Mouse (Mus musculus): ENCODE measurements at regions not wholly inside any gene's neighbourhood (a gene's known extent, or its start where the extent isn't known, plus 50 kb on each side); places are given as distances from the start of the nearest gene placed in this dataset.
A peak's percentile ranks its signal among the peaks of the same experiment; 100 is the strongest.

DNA sequence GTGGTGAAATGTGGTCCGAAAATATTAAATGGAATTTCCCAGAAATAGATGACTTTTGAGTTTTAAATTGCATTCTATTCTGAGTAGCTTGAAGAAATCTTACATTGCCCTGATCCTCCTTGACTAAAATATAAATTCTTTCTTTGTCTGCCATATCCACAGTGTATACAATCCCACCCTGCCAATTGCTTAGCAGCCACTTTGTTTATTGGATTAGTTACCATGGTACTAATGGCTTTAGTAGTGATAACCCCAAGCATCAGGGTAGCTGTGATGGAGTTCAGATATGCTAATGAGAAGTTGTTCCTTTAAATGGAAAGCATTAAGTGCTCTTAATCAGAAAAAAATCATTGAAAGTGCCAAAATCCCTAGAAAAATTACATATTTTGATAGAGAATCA is 277.4 kb upstream of the Pitrm1 start:
- no peak overlapping the region for H3K27ac ChIP-seq
- ATAC-seq (ENCODE audit: insufficient number of reproducible peaks, insufficient read depth, low FRiP score, low TSS enrichment): no peak
- 85% methylated on average over 1 of the region's 1 CpGs for WGBS
- H3K9me3 ChIP-seq: no peaks in the 10 kb centered on the region
- H3K4me2 ChIP-seq (replicated peaks): no peak overlapping the region
- no peak overlapping the region for H3K9ac ChIP-seq
- H3K36me3 ChIP-seq: no peaks in the 10 kb centered on the region
- H3K4me1 ChIP-seq: no peaks in the 10 kb centered on the region
- H3K27me3 ChIP-seq: no peaks in the 10 kb centered on the region
- H3K4me3 ChIP-seq: no peak overlapping the region

DNA sequence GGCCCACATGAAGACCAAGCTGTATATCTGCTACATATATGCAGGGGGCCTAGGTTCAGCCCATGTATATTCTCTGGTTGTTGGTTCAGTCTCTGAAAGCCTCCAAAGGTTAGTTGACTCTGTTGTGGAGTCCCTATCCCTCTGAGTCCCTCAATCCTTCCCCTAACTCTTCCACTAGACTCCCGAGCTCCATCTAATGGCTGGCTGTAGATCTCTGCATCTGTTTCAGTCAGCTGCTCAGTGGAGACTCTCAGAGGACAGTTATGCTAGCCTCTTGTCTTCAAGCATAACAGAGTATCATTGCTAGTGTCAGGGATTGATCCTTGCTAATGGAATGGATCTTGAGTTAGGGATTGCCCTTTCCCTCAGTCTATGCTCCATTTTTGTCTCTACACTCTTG is 275.0 kb upstream of the Pitrm1 start:
- H3K4me2 ChIP-seq (replicated peaks): no peak overlapping the region
- no peaks in the 10 kb centered on the region for H3K36me3 ChIP-seq
- H3K4me1 ChIP-seq: no peaks in the 10 kb centered on the region
- no peak overlapping the region for H3K27ac ChIP-seq
- H3K9me3 ChIP-seq: no peaks in the 10 kb centered on the region
- H3K27me3 ChIP-seq: no peaks in the 10 kb centered on the region
- H3K4me3 ChIP-seq: no peak overlapping the region
- WGBS: 61% methylated on average over 1 of the region's 1 CpGs
- ATAC-seq (ENCODE audit: insufficient number of reproducible peaks, insufficient read depth, low FRiP score, low TSS enrichment): no peak
- no peak overlapping the region for H3K9ac ChIP-seq

DNA sequence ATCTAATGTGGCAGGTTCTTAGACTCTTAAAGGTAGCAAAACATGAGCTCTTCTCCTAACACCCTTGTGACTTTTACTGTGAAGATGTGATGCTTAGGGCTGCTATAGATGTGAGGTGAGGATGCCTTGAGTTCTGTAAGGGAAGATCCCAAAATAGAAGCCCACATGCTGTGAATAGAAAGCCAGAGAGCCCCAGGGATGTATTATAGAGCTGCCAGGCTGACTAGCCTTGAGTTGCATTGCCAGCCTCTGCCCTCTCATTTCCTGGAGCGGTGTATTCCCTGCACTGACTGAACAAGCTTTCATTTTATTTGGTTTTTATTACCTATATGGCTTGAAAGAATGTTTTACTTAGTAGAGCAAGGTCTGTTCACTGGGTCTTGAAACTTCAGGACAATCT is 267.9 kb upstream of the Pitrm1 start:
- Histone ChIP-seq H3K4me2 (replicated peaks) (no peak overlapping the region), H3K4me1 (no peaks in the 10 kb centered on the region), H3K36me3 (no peaks in the 10 kb centered on the region), H3K9me3 (no peaks in the 10 kb centered on the region), H3K27me3 (no peaks in the 10 kb centered on the region), H3K9ac (no peak overlapping the region), H3K4me3 (no peak overlapping the region), H3K27ac (no peak overlapping the region)
- no peak for ATAC-seq (ENCODE audit: insufficient number of reproducible peaks, insufficient read depth, low FRiP score, low TSS enrichment)
- 82% methylated on average over 1 of the region's 1 CpGs for WGBS

DNA sequence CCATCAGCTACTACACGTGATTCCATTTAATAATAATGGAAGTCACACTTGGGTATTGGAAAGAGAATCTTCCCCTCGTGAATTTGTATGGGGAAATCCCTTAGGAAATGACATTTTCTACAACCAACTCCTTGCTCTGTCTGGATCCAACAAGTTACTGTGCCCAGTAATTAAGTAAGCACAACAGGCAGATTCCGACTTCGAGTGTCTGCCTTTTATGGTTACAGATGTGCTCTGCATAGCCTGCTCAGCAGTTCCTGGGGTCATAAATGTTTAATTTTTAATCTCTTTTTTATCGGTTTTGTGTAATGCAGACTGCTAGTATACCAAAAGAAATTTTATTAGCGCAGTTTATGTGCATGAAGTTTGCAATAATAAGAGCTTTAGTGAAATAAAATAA is 259.8 kb upstream of the Pitrm1 start:
- WGBS: 73% methylated on average over 6 of the region's 6 CpGs
- Histone ChIP-seq H3K4me1 (no peaks in the 10 kb centered on the region), H3K27me3 (no peaks in the 10 kb centered on the region), H3K36me3 (no peaks in the 10 kb centered on the region), H3K9me3 (no peaks in the 10 kb centered on the region), H3K4me2 (replicated peaks) (no peak overlapping the region), H3K9ac (no peak overlapping the region), H3K4me3 (no peak overlapping the region), H3K27ac (no peak overlapping the region)
- no peak for ATAC-seq (ENCODE audit: insufficient number of reproducible peaks, insufficient read depth, low FRiP score, low TSS enrichment)

DNA sequence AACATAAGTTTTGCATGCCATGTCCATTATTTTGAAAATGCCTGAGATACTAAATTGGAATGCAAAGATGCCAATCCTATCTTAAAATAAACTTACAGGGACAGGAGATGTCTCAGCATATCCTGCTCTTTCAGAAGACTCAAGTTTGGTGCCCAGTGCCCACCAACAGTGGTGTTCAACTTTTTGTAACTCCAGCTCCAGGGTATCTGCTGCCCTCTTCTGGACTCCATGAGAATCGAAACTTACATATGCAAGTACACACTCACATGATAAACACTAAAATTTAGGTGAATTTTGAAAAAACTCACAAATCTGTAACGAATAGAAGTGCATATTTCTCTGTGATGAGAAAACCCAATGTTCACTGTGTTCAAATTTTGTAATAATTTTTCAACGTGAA is 255.9 kb upstream of the Pitrm1 start:
- no peak for ATAC-seq (ENCODE audit: insufficient number of reproducible peaks, insufficient read depth, low FRiP score, low TSS enrichment)

DNA sequence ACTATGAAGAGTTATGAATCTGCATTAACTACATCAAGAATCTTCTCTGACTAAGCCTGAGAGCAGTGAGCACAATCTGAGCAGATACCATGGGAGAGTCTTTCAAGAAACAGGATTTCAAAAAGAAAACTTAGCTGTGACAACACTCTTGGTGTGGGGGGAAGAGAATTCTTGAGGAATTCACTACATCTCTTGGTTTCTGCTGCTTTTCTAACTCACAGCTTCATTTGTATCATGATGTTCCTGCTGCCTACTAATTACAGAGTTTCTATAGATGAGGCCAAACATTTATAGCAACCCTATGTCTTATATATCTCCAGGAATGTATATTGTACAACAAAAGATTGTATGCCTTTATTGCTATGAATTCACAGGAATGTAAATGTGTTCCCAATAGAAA is 242.2 kb upstream of the Pitrm1 start:
- H3K27ac ChIP-seq: no peak overlapping the region
- no peak for ATAC-seq (ENCODE audit: insufficient number of reproducible peaks, insufficient read depth, low FRiP score, low TSS enrichment)
- no peaks in the 10 kb centered on the region for H3K9me3 ChIP-seq

More for the DNA sequence above, 255.9 kb upstream of the Pitrm1 start:
- Histone ChIP-seq H3K9ac (no peak overlapping the region), H3K9me3 (no peaks in the 10 kb centered on the region), H3K27ac (no peak overlapping the region), H3K4me1 (no peaks in the 10 kb centered on the region), H3K27me3 (no peaks in the 10 kb centered on the region), H3K4me3 (no peak overlapping the region), H3K4me2 (replicated peaks) (no peak overlapping the region), H3K36me3 (no peaks in the 10 kb centered on the region)
- WGBS: 47% methylated on average over 3 of the region's 3 CpGs

DNA sequence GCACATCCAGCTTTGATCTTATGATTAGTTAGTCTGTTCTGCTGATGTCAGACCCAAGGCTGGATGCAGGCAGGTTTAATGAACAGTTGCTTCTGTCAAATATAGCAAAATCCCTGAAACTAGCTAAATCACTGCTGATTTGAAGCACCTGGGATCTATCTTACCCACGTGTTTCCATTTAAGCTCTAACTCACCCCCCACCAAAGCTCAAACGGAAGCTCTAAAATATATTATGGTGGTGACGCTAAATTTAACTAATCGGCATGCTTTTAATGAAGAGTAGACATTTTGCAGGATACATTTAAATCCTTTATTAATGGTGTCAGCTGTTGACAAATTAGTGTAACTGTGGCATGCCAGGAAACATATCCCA is 241.3 kb upstream of the Pitrm1 start:
- no peak overlapping the region for H3K9ac ChIP-seq
- H3K4me1 ChIP-seq: peaks cover 8% of the 10 kb centered on the region; the same call in 1 of the 2 replicates
- no peak overlapping the region for H3K4me3 ChIP-seq
- H3K27ac ChIP-seq: no peak overlapping the region
- no peaks in the 10 kb centered on the region for H3K9me3 ChIP-seq
- H3K36me3 ChIP-seq: no peaks in the 10 kb centered on the region
- 23% methylated on average over 4 of the region's 4 CpGs for WGBS
- no peak for ATAC-seq (ENCODE audit: insufficient number of reproducible peaks, insufficient read depth, low FRiP score, low TSS enrichment)
- no peak overlapping the region for H3K4me2 ChIP-seq (replicated peaks)
- H3K27me3 ChIP-seq: no peaks in the 10 kb centered on the region

More for the DNA sequence above, 242.2 kb upstream of the Pitrm1 start:
- peaks cover 8% of the 10 kb centered on the region; the same call in 1 of the 2 replicates for H3K4me1 ChIP-seq
- H3K36me3 ChIP-seq: no peaks in the 10 kb centered on the region
- no peak overlapping the region for H3K4me2 ChIP-seq (replicated peaks)
- H3K9ac ChIP-seq: no peak overlapping the region
- H3K4me3 ChIP-seq: no peak overlapping the region
- no peaks in the 10 kb centered on the region for H3K27me3 ChIP-seq

DNA sequence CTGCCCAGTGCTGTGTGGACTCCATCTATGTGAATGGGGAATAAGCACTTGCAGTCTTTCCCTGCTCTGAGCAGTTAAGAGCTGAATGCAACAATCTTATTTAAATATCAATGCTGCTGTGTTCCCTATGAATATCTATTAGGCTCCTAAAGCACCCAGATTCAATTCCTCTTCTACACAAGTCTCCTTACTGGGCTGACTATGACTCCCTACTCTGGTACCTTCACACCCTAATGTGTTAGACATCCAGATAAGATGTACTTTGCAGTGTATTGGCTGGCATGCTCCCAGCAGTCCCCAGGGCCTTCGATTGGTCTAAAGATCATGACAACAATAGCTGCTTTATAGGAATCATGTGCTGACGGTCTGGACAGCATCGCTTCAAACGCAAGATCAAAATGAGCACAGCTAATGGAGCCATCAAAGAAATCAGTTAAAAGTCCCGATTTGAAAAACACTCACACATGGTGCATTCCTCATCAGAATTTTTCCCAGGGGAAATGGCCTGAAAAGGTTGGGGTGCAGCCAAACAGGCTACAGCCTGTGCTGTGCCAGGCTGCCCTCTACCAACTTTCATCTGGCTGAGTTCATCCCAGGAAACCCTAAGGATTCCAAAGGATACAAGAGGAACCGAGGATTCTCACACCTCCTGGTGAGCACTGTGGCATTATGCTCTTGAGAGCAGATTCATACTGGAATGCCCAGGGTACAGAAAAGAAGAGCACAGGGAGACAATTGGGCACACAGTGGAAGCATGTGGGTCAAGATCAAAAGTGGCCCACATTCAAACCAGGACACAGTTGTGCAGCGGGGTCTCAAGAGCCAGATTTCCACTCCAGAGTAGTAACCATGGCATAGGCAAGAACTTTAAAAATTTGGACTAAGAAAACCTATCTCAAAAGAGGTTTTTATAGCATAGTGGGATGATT is 240.7 kb upstream of the Pitrm1 start:
- no peak for ATAC-seq (ENCODE audit: insufficient number of reproducible peaks, insufficient read depth, low FRiP score, low TSS enrichment)
- 53% methylated on average over 7 of the region's 7 CpGs for WGBS

DNA sequence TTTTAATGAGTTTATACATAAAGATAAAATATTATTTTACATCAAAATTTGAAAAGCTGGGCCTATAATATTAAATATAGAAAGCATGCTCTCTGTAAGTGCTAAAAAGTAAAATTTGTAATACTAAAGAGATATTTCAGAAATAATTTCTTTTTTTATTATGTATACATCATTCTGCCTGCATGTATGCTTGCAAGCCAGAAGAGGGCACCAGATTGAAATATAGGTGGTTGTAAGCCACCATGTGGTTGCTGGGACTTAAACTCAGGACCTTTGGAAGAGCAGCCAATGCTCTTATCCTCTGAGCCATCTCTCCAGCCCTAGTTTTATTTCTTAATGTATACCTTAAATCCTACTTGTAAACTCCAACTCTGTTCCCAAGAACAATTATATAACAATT is 231.7 kb upstream of the Pitrm1 start:
- Histone ChIP-seq H3K4me2 (replicated peaks) (no peak overlapping the region), H3K27me3 (no peaks in the 10 kb centered on the region), H3K4me3 (no peak overlapping the region), H3K4me1 (no peaks in the 10 kb centered on the region), H3K27ac (no peak overlapping the region), H3K9ac (no peak overlapping the region), H3K36me3 (no peaks in the 10 kb centered on the region), H3K9me3 (no peaks in the 10 kb centered on the region)
- no peak for ATAC-seq (ENCODE audit: insufficient number of reproducible peaks, insufficient read depth, low FRiP score, low TSS enrichment)

More for the DNA sequence above, 240.7 kb upstream of the Pitrm1 start:
- no peak overlapping the region for H3K27ac ChIP-seq
- no peaks in the 10 kb centered on the region for H3K27me3 ChIP-seq
- no peaks in the 10 kb centered on the region for H3K36me3 ChIP-seq
- peaks cover 8% of the 10 kb centered on the region; the same call in 1 of the 2 replicates for H3K4me1 ChIP-seq
- H3K9ac ChIP-seq: no peak overlapping the region
- no peak overlapping the region for H3K4me2 ChIP-seq (replicated peaks)
- H3K4me3 ChIP-seq: no peak overlapping the region
- H3K9me3 ChIP-seq: no peaks in the 10 kb centered on the region

DNA sequence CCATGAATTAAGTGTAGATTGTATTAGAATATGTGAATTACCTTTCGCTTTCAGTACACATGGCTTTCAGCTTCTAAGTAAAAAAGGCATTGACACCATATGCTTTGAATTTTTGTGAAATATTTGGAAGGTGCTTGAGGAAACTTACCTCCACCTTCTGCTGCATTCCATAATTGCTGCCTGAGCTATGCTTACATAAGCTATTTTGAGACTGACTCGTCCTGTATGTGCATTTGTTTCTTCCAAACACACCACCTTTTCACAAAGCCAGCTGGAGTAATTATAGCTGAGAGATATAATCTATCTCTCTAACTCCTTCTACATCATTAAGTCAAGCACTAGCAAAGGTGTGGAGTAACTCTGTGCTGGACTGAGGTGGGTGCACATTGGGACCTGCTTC is 224.0 kb upstream of the Pitrm1 start:
- H3K9me3 ChIP-seq: no peaks in the 10 kb centered on the region
- H3K4me3 ChIP-seq: no peak overlapping the region
- no peak for ATAC-seq (ENCODE audit: insufficient number of reproducible peaks, insufficient read depth, low FRiP score, low TSS enrichment)
- no peak overlapping the region for H3K9ac ChIP-seq
- no peaks in the 10 kb centered on the region for H3K27me3 ChIP-seq
- H3K4me1 ChIP-seq: no peaks in the 10 kb centered on the region
- 73% methylated on average over 2 of the region's 2 CpGs for whole genome bisulfite sequencing
- H3K4me2 ChIP-seq (replicated peaks): no peak overlapping the region
- no peaks in the 10 kb centered on the region for H3K36me3 ChIP-seq
- H3K27ac ChIP-seq: no peak overlapping the region

DNA sequence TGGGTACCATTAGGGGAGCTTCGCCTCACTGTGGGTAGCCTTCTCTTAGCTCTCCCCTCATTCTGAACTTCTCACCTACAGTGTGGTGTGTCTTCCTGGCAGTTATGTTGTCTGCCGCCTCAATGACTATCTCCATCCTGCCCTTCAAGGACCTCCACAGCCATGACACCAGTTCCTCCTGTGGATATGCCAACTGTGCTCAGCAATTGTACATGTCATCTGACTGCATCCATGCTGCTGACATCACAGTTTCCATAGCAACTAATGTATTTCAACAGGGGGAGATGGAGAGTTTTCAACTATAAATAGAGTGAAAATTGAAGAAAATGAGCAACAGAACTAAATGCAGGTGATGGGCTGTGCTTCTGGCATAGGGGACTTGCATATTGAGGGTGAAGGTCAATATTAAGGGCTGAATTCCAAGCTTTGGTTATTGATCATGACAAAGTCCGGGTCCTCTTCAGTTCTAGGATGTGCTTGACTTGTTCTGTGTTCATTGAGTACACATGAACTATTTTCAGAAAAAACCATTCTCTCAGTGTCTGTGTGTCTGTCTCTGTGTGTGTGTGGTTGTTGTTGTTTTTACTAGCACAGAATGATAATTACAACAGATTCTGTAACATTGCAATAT is 217.5 kb upstream of the Pitrm1 start:
- Histone ChIP-seq H3K4me1 (no peaks in the 10 kb centered on the region), H3K9me3 (no peaks in the 10 kb centered on the region), H3K4me2 (replicated peaks) (no peak overlapping the region), H3K9ac (no peak overlapping the region), H3K27ac (no peak overlapping the region), H3K27me3 (no peaks in the 10 kb centered on the region), H3K36me3 (no peaks in the 10 kb centered on the region), H3K4me3 (no peak overlapping the region)
- WGBS: 87% methylated on average over 3 of the region's 3 CpGs
- no peak for ATAC-seq (ENCODE audit: insufficient number of reproducible peaks, insufficient read depth, low FRiP score, low TSS enrichment)

DNA sequence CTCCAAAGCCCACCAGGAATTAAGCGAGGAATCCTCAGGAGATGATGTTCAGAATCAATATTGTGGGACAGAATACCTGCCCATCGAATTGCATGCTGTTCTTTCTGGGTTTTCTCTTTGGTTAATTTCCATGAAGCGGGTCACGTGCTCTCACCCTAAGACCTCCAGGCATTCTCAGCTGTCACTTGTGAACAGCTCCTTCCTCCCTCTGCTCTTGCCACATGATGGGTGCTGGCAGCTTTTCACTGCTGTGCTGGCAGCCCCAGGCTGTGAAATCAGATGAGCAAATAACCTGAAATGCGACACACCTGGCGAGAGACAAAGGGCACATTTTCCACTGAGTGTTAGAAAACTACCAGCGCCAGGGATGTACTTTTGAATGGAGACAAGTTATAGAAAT is 207.8 kb upstream of the Pitrm1 start:
- H3K36me3 ChIP-seq: no peaks in the 10 kb centered on the region
- no peak overlapping the region for H3K9ac ChIP-seq
- no peak overlapping the region for H3K4me3 ChIP-seq
- H3K27me3 ChIP-seq: no peaks in the 10 kb centered on the region
- H3K9me3 ChIP-seq: no peaks in the 10 kb centered on the region
- 0 out of 2 replicates have a peak, but pooled peaks have one; percentile 41 for ATAC-seq (ENCODE audit: insufficient number of reproducible peaks, insufficient read depth, low FRiP score, low TSS enrichment)
- no peak overlapping the region for H3K27ac ChIP-seq
- H3K4me1 ChIP-seq: peaks cover 4% of the 10 kb centered on the region; the same call in 1 of the 2 replicates
- WGBS: 78% methylated on average over 7 of the region's 7 CpGs
- H3K4me2 ChIP-seq (replicated peaks): no peak overlapping the region

Data from embryonic facial prominence, embryonic 12.5 days (tissue).